Mouse (Mus musculus) gastrocnemius, postnatal 25 days (tissue): ENCODE results near the gene Zfp78. TPM values are rescaled to one million over a fixed set of nuclear protein-coding genes. Genes with fewer than 3 reads are reported as not detected.
A peak's percentile ranks its signal among the peaks of the same experiment; 100 is the strongest.
"Not testable (repeated sequence)": the region's sequence is repeated elsewhere in the genome, so short reads cannot be mapped to it uniquely, and the experiment has no call there.

Experiments used
- DNase-seq: peaks from one replicate; pipeline ENCODE4 v3.0.0; 2022
- long read RNA-seq, 2 experiments: library from polyadenylated mRNA; stranded (forward); transcript quantifications; one replicate each; pipeline ENCODE4 v2.0.0; 2021
- total RNA-seq, 2 experiments: library from RNA; stranded (reverse); gene quantifications; 1 replicate in 1 of 2; 2 replicates in 1 of 2; pipeline ENCODE4 v1.2.3; 2021

The Zfp78 gene
- 1 to 10 TPM; 1.4 to 2.0 TPM for total RNA-seq
- long read RNA-seq, experiment 1, partial matches to known transcripts, result 0 of 2 reads
- long read RNA-seq, experiment 1, other reads (novel, unspliced or antisense), result 1 of 2 reads
- long read RNA-seq, experiment 2, partial matches to known transcripts, result 0 of 1 reads
- long read RNA-seq, experiment 2, other reads (novel, unspliced or antisense), result 1 of 1 reads

DNA sequence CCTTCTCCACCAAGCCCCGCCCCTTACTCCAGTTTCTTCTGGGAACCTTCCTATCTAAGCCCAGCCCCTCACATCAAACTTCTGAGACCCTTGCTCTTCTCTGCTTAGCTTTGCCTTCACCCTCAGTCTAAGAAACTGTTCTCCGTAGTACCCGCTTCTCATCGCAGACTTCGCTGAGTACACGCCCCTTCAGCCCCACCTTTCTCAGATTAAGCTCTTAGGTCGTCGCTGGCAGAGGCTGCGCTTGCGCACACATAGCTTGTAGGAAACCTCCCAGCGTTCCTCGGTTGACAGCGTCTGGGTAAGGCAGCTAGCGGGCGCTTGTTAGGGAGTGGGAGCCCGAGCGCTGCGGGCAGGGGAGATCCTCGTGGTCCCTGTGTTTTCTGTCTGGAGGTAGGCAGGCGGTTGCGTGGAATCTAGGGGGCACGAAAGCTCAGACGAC lies at the start of gene Zfp78:
Gene Zfp78 (plus strand): TSS at position 234 of the 442 bp plus-strand sequence.
- DNase-seq, result peak; percentile 76

DNA sequence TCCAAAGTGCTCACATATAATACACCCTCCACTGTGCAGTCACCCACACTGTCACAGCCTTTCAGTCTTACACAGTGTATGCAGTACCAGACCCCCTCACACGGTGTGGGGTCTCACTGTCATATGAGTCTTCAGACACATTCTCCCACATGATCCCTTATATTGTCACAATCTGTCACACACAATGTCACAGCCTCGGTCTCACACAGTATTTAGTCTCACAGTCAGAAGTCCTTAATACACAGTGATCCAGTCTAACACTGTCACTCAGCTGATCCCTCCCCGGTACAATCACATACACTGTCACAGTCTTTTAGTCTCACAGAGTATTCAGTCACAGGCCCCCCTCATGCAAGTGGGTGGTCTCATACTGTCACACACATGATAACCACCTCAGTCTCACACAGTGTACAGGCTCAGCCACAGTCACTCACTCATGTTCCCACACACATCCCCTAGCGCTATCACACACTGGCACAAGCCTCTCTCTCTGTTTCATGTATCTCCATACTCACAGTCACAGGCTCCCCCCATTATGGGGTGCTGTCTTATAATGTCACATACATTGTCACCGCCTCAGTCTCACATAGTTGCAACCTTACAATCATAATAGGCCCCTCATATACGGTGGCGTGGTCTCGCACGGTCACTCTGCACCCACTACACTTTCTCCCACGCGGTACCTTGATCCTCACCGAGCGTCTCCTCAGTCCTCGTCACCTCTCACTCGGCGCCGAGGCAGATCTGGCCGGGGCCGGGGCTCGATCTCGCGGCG lies 32.4 kb upstream of the Zfp78 start:
- no peak for DNase-seq

DNA sequence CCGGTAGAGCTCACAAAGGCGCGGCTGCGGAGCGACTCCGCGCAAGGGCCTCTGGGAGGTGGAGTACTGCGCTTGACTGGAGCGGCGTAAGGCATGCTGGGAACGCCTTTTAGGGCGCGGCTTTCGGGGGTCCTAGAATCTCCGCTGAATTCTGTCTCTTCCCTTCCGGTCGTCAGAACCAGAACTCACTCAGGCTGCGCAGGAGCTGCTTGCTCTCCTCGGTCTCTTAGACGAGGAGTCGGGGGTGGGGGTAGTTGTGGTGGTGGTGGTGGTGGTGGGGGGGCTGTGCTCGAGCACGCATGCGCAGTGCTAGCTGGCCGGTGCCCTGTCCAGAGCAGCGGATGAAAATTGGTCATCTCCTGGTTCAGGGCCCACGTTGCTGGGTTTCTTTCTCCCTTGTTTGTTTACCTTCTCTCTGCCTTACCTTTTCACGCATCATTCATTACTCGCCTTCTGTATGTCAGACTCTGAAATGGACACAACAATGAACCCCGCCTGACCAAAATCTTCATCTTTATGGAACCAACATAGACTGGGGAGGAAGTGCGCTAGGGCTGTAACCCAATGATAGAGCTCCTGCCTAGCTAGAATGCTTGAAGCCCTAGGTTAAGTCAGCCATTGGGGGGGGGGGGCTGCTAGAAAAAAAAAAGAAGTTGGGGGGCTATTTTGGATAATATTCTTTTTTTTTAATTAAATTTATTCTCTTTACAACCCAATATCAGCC lies 31.7 kb upstream of the Zfp78 start, which contains the start of gene Zfp583:
Gene Zfp583 (minus strand): TSS at position 53 of the 724 bp plus-strand sequence.
- peak; percentile 82 for DNase-seq

DNA sequence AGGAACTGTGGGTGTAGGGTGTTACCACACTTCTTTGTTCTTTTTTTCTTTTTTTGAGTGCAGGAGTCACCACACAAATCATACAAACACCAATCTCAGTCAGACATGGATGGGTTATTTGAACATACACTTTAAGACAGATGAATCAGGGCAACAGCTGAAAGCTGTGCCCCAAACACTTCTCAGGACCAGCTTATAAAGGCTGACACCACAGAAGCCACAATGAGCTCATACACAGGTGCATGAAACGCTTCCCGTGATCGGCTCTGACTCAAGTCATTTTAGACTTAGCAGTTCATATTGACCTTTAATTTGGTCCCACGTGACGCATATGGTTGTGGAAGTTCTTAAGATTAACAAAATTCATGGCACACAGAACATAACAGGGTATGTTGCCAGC lies 23.2 kb upstream of the Zfp78 start:
- no peak for DNase-seq

DNA sequence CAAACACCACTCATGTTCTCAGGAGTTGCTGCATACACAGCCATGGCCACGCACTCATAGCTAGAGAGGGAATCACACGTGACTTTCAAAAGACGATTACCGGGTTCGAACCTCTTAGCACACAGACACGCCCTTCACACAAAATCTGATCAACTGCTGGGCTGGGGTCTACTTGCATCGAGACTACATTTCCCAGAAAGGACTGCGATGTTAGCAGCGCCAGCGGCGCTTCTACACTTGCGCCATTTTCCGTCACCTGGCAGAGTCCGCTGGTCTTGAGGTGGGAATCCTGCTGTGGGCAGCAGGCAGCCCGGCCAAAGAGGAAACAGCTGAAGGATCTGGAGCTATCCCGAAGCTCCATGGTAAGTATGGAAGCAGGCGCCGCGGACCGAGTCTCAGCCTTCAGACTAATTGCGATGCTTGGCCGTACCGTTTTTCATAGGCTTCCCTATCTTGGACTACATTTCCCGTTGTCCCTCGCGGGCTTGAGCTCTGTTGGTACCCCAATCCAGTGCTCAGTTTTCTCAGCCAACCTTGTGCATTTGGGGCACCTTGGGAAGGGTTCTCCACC lies 19.5 kb upstream of the Zfp78 start, which contains the start of gene Gm3854:
Gene Gm3854 (plus strand): TSS at position 259 of the 571 bp plus-strand sequence.
- peak; percentile 20 for DNase-seq

DNA sequence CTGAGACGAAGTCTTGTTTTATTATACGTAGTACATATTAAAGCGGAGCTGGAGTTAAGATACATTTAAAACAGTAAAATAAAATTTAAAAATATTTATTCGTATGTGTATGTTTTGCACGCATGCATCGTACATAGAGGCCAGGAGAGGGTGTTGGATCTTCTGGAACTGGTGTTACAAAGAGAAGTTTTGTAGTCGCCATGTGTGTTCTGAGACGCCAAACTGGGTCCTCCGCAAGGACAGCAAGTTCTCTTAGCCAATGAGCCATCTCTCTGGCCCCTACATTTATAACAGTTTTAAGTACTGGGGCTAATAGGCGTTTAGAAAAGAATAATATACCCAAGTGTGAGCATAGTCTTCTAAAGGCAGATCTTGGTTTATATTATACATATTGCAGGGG lies 19.0 kb upstream of the Zfp78 start:
- DNase-seq, result no peak

DNA sequence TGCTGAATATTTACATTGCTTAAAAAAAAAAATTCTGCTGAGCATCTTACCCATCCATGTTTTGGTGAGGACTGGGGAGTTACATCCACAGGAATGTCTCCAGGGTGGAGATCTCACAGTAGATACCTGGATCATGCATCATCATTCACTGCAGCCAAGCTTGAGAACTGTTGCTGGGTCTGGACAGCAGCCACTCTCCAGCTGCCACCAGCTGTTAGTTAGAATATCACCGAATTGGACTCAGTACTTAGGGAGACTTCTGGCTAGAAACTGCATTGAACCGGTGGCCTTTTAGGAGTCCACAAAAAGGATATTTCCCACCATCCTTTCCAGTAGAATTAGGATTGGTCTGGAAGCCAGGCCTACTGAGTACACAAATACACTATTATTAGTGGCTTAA lies 5.0 kb upstream of the Zfp78 start:
- DNase-seq, result no peak

DNA sequence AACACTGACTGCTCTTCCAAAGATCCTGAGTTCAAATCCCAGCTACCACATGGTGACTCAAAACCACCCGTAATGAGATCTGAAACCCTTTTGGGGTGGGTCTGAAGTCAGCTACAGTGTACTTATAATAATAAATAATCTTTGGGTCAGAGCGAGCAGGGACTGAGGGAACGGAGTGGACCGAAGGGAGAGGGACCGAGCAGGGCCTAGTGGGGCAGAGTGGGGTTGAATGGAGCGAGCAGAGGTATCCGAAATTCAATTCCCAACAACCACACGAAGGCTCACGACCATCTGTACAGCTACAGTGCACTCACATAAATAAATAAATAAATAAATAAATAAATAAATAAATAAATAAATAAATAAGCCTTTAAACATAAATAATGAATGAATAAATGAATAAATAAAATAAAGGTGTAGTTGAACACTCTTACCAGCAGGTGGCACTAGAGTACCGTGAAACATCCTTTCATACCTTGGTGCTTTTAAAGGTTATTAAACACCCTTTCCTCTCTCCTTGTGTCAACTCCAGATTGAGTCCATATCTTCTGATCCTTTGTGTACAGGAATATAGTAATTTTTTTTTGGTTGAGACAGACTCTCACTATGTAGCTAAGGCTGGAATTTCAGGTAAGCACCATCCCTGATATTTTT lies 4.0 kb upstream of the Zfp78 start:
- DNase-seq, result no peak

DNA sequence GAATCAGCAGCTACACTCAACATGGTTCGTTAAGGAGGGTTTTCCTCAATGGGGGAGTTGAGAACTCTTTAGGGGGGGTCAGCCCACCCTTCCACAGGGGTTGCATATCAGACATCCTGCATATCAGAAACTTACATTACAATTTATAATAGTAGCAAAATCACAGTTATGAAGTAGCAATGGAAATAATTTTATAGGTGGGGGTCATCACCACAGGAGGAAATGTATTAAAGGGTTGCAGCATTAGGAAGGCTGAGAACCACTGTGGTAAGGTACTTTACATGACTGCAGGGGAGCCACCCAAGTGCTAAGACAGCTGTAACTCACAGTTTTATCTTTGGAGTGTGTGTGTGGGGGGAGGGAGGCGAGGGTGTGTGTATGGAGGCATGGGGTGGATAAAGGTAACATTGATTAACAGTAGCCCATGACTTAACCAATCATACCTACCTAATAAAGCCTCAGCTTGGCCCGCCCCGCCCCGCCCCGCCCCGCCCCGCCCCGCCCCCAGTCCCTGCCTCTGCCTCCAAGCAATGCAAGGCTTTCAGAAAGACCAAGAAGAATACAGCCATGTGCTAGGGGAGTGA lies 2.5 kb upstream of the Zfp78 start:
- no peak for DNase-seq

DNA sequence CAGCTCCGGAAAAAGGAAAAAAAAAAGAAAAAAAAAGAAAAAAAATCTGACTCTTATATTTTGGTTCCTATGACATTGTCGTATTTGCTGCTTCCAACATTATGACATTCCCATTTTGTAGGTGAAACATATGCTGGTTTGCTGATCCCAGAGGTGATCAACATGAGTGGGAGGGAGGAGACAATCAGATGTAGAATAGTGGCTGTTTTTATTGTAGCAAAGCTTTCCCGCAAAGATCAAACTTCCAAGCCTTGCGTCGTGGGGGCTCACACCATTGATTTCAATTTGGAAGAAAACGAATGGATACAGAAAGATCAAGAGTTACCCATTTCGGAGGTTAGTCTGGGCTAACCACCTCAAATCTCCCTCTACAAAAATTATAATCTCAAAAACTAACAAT lies 1.3 kb upstream of the Zfp78 start:
- DNase-seq, result no peak

DNA sequence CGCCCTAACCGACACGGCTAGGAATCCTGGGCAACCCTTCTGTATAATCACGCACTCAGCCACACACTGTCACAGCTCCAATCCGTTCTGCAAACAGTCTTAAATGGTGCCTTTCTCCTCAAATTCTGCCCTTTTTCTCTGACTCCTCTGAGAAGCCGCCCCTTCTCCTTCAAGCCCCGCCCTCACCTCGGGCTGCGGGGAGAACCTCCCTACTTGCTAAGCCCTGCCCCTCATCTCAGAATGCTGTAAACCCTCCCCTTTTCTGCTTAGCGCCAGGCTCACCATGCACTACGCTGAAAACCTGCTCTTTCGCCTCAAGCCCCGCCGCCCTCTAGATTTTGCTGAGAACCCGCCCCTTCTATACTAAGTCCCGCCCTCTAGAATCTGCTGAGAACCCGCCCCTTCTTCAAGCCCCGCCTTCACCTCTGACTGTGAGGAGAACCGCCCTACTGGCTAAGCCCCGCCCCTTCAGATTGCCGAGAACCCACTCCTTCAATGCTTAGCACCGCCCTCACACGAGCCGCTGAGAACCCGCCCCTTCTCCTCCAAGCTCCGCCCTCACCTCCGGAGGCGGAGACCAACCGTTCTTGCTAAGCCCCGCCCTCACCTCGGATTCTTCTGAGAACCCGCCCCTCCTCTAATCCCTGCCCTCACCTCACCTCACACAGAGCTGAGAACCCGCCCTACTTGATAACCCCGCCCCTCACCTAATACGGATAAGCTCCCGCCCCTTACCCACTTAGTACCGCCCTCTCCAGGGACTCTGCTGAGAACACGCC lies 623 bp upstream of the Zfp78 start:
- DNase-seq, result peak; percentile 96

DNA sequence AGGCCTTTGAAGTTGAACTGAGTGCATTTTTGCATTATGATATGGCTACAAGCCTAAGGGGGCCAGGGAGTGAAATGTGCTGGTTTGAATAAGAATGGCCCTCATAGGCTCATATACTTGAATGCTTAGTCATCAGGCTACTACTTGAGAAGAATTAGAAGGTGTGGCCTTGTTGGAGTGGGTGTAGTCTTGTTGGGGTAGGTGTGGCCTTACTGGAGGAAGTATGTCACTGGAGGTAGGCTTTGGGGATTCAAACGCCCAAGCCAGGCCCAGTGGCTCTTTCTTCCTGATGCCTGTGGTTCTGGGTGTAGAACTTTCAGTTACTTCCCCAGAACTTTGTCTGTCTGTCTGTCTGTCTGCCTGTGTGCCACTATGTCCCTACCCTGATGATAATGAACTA lies 1.7 kb downstream of the Zfp78 start:
- no peak for DNase-seq

DNA sequence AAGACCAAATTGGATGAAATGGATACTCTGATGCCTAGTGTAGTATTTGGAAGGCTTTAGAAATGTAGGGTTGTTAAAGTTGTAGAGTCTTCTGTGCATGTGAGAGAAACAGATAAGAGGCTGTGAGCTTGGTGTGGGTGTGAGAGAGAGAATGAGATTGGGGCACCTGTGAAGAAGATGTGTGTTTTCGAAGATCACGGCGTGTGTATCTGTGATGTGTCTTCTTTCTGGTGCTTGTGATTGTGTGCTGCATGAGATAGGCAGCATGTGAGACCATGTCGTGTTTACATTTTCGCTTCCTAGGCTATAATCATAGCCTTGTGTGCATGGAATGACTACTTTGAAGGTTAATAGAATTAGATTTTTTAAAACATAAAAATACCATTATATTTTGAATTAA lies 4.1 kb downstream of the Zfp78 start:
- no peak for DNase-seq

DNA sequence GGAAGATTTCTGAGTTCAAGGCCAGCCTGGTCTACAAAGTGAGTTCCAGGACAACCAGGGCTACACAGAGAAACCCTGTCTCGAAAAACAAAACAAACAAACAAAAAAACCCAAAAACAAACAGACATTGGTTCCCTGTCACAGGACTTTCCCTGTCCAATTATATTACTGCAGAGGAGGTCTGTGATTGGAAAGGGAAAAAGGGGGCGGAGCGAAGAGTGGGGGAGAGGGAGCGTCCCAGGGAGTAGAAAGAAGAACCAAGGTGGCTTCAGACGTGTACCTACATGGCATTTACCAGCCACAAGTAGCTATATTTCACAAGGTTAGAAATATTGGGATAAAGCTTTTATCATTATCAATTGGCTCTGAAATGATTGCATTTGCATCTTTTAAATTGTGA lies 5.1 kb downstream of the Zfp78 start:
- DNase-seq, result not testable (repeated sequence)

DNA sequence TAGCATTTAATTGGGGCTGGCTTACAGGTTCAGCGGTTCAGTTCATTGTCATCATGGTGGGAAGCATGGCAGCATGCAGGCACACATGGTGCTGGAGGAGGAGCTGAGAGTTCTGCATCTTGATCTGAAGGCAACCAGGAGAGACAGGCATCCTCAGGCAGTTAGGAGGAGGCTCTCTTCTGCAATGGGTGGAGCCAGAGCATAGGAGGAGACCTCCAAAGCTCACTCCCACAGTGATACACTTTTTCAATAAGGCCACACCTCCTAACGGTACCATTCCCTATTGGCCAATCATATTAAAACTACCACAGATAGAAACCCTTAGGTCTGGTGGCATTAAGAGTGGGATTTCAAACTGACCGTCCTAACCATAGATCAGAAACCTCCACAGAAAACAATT lies 6.4 kb downstream of the Zfp78 start:
- DNase-seq, result no peak

DNA sequence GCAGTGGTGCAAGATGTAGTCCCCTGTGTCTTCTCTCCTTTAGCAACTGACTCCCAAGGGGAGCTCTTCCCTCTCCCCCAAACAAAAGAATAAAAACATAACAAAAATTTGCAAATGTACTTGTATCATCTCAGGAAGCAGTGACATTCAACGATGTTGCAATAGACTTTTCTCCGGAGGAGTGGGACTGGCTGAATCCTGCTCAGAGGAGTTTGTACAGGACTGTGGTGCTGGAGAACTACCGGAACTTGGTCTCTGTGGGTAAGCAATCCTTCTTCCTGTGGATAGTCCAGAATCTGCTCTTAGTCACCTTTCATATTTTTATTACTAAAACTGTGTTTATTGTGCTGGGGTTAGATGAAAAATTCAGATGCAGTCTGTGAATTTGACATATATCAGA lies 9.9 kb downstream of the Zfp78 start:
- DNase-seq, result no peak

DNA sequence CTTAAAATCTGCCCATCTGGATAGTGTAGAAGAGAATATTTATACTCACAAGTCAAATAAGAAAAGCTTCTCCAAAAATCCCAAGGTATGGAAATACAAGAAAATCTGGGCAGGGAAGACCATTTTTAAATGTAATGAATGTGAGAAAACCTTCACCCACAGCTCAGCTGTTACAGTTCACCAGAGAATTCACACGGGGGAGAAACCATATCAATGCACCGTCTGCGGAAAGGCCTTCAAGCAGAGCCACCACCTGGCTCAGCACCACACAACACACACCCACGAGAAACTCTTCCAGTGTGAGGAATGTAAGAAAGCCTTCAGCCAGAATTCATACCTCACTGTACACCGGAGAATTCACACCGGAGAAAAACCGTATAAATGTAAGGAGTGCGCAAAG lies 15.4 kb downstream of the Zfp78 start:
- DNase-seq, result no peak

DNA sequence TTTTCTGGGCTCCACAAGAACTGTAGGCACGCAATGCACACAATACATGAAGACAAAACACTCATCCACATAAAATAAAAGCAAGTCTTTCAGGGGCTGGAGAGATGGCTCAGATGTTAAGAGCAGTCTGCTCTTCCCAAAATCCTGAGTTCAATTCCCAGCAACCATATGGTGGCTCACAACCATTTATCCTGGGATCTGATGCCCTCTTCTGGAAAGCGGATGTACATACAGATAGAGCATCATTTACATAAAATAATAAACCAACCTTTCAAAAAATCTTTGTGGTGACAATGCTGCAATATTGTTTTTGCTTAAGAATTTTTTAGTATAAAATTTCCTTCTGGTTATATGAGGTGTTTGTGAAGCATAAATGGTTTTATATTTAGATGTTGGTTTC lies 18.4 kb downstream of the Zfp78 start:
- no peak for DNase-seq

DNA sequence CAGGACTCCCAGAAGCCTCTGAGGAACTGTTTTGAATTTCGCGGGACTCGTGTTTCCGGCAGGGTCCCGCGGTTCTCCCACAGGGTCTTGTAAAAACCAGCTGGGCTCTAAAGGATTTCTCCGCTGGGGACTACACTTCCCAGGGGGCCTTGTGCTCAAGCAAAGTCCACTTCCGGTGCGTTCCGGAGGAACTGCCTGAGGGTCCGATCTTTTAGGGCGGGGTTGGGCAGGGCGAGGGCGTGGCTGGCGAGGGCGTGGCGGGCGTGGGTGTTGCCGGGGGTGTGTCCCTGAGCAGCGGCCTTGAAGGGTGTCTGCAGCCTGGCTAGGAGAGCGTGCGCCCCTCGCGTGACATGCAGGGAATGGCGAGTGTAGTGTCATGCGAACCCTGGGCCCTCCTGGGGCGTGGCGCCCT lies 20.0 kb downstream of the Zfp78 start, which contains the start of gene Zfp28:
Gene Zfp28 (plus strand): TSS at position 252 of the 412 bp plus-strand sequence.
- peak; percentile 94 for DNase-seq

DNA sequence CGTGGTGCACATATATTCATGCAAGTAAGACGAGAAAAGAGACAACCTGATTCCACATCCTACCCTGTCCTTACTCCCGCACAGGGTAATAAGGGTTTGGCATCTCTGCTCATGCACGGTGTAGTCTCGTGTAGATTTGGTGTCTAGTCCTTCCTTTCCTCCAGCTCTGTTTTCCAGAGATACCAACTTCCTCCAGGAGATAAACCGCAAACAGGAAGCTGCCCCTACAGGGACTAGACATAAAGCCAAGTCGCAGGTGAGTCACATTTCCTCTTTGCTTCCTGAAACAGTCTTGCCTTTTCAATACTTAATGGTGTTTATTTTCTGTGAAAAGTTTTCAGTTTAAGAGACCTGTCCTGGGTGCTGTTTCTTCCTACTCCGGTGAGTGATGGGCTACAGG lies 20.9 kb downstream of the Zfp78 start:
- DNase-seq, result no peak

DNA sequence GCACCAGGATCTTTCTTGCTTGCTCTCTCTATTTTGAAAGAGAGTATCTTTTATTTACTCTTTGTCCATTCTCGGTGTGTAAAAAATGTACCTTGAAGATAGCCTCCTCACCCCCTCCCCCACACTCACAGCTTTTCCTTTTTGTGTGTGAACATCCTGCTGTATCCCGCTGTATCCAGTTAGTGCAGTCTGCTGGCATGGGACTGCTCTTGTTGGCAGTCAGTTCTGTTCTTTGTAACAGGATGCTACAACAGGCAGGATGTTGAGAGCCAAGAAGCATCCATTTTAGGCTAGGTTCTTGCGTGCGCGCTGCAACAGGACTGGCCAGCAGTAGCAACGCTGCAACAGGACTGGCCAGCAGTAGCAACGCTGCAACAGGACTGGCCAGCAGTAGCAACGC lies 23.9 kb downstream of the Zfp78 start:
- peak; percentile 16 for DNase-seq
